Mouse (Mus musculus) urinary bladder, postnatal 14 days (tissue): ENCODE measurements at regions not wholly inside any gene's neighbourhood (a gene's known extent, or its start where the extent isn't known, plus 50 kb on each side); places are given as distances from the start of the nearest gene placed in this dataset.

Experiments used
- DNase-seq: peaks from one replicate; pipeline ENCODE4 v3.0.0; 2021; ENCODE audit warnings: low spot score

- no peak for DNase-seq
Observed at GRCm38 (mm10) chr3:140230712-140231111, 981.4 kb downstream of the Pdha2 start.

GRCm38 (mm10) chr3:140233144-140233543, 979.0 kb downstream of the Pdha2 start:
- DNase-seq: no peak

GRCm38 (mm10) chr3:140233809-140234208, 978.3 kb downstream of the Pdha2 start:
- DNase-seq: no peak

- no peak for DNase-seq
Observed at GRCm38 (mm10) chr3:140239276-140239675, 972.9 kb downstream of the Pdha2 start.
